Mouse (Mus musculus) testis, adult 2 months (tissue): ENCODE data around the gene Pknox1. TPM values are rescaled to one million over a fixed set of nuclear protein-coding genes. Genes with fewer than 3 reads are reported as not detected.

ENCODE experiments used
- H3K27ac ChIP-seq: fragments of 200-500 bp; 2 replicates; pipeline ENCODE4 v1.5.1; 2012; ENCODE audit warnings: low read depth, low read length; ENCODE audit not compliant: control insufficient read depth, insufficient read depth
- H3K27me3 ChIP-seq: fragments of 200-500 bp; 2 replicates; pipeline ENCODE4 v1.6.1; 2012; ENCODE audit warnings: mild to moderate bottlenecking, low read length, moderate library complexity; ENCODE audit not compliant: control insufficient read depth, insufficient read depth
- H3K36me3 ChIP-seq: fragments of 200-500 bp; 2 replicates; pipeline ENCODE4 v1.6.1; 2012; ENCODE audit warnings: mild to moderate bottlenecking, low read length; ENCODE audit not compliant: control insufficient read depth, insufficient read depth
- H3K4me1 ChIP-seq: fragments of 200-500 bp; 2 replicates; pipeline ENCODE4 v1.6.1; 2012; ENCODE audit warnings: low read length; ENCODE audit not compliant: control insufficient read depth, insufficient read depth
- H3K4me3 ChIP-seq: fragments of 200-500 bp; 2 replicates; pipeline ENCODE4 v1.5.1; 2012; ENCODE audit warnings: low read depth, mild to moderate bottlenecking, low read length, moderate library complexity, mixed read lengths; ENCODE audit not compliant: control insufficient read depth
- CTCF ChIP-seq: fragments of 200-500 bp; IDR thresholded peaks from 2 replicates; pipeline ENCODE4 v1.5.1; 2012; ENCODE audit warnings: low read depth, mild to moderate bottlenecking, inconsistent platforms, low read length, moderate library complexity; ENCODE audit not compliant: control insufficient read depth, insufficient read depth, insufficient replicate concordance
- POLR2A ChIP-seq: fragments of 200-500 bp; IDR thresholded peaks from 2 replicates; pipeline ENCODE4 v1.6.1; 2012; ENCODE audit warnings: low read depth, mild to moderate bottlenecking, inconsistent platforms, low read length, moderate library complexity; ENCODE audit not compliant: control insufficient read depth
- polyA plus RNA-seq: library from polyadenylated mRNA; depleted of rRNA; stranded (reverse); fragments of >200 nt; gene quantifications from 2 replicates; pipeline ENCODE4 v1.2.3, GENCODE M21; 2012

The Pknox1 gene
- polyA plus RNA-seq, 1 experiment = 53.9 TPM

- no peak overlapping the region for H3K27ac ChIP-seq
- H3K36me3 ChIP-seq = no peaks in the 10 kb centered on the region
- TF ChIP-seq POLR2A (no peak), CTCF (no peak)
- H3K4me3 ChIP-seq = no peak overlapping the region
- H3K27me3 ChIP-seq = no peaks in the 10 kb centered on the region
- peaks cover 9% of the 10 kb centered on the region for H3K4me1 ChIP-seq
Measured at GRCm38 (mm10) chr17:31570321-31570925, 5.9 kb downstream of the Pknox1 start.

DNA sequence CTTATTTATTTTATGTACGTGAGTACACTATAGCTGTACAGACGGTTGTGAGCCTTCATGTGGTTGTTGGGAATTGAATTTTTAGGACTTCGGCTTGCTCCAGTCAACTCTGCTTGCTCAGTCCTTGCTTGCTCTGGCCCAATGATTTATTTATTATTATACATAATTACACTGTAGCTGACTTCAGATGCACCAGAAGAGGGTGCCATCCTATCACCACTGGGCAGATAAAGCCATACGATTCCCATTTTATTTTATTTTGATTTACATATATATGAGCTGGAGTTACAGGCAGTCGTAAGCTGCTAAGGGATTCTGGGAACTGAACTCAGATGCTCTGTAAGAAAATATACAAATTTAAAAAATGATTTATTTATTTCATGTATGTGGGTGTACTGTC lies 7.2 kb downstream of the Pknox1 start:
- Histone ChIP-seq H3K27ac (no peak overlapping the region), H3K4me1 (peaks cover 7% of the 10 kb centered on the region), H3K4me3 (no peak overlapping the region), H3K36me3 (no peaks in the 10 kb centered on the region), H3K27me3 (no peaks in the 10 kb centered on the region)
- TF ChIP-seq CTCF (no peak), POLR2A (no peak)

GRCm38 (mm10) chr17:31574662-31575061 lies 10.1 kb downstream of the Pknox1 start:
- Histone ChIP-seq H3K4me3 (no peak overlapping the region), H3K36me3 (no peaks in the 10 kb centered on the region), H3K27ac (no peak overlapping the region), H3K4me1 (no peaks in the 10 kb centered on the region), H3K27me3 (no peaks in the 10 kb centered on the region)
- no peak for TF ChIP-seq POLR2A
- no peak for TF ChIP-seq CTCF

GRCm38 (mm10) chr17:31576394-31577175 lies 12.1 kb downstream of the Pknox1 start:
- no peak for TF ChIP-seq POLR2A
- no peak for TF ChIP-seq CTCF
- Histone ChIP-seq H3K4me3 (no peak overlapping the region), H3K27ac (no peak overlapping the region)

GRCm38 (mm10) chr17:31580344-31580743 lies 15.8 kb downstream of the Pknox1 start:
- H3K4me3 ChIP-seq = no peak overlapping the region

More at GRCm38 (mm10) chr17:31576394-31577175, 12.1 kb downstream of the Pknox1 start:
- H3K4me1 ChIP-seq = no peaks in the 10 kb centered on the region
- no peaks in the 10 kb centered on the region for H3K27me3 ChIP-seq
- H3K36me3 ChIP-seq = no peaks in the 10 kb centered on the region

GRCm38 (mm10) chr17:31583185-31583584 lies 18.7 kb downstream of the Pknox1 start:
- no peak overlapping the region for H3K4me3 ChIP-seq
- H3K27me3 ChIP-seq = no peaks in the 10 kb centered on the region
- no peaks in the 10 kb centered on the region; the same call in 1 of the 2 replicates for H3K36me3 ChIP-seq
- H3K27ac ChIP-seq = no peak overlapping the region
- H3K4me1 ChIP-seq = no peaks in the 10 kb centered on the region
- TF ChIP-seq CTCF (no peak), POLR2A (no peak)

More at GRCm38 (mm10) chr17:31580344-31580743, 15.8 kb downstream of the Pknox1 start:
- Histone ChIP-seq H3K27me3 (no peaks in the 10 kb centered on the region), H3K4me1 (no peaks in the 10 kb centered on the region), H3K27ac (no peak overlapping the region), H3K36me3 (no peaks in the 10 kb centered on the region; the same call in 1 of the 2 replicates)
- no peak for TF ChIP-seq POLR2A
- TF ChIP-seq CTCF = no peak

GRCm38 (mm10) chr17:31583781-31584180 lies 19.2 kb downstream of the Pknox1 start:
- no peak overlapping the region for H3K4me3 ChIP-seq
- H3K36me3 ChIP-seq = no peaks in the 10 kb centered on the region; the same call in 1 of the 2 replicates
- H3K27me3 ChIP-seq = no peaks in the 10 kb centered on the region
- TF ChIP-seq POLR2A (no peak), CTCF (no peak)
- H3K4me1 ChIP-seq = no peaks in the 10 kb centered on the region
- H3K27ac ChIP-seq = no peak overlapping the region
